Mouse (Mus musculus): Measurements from ENCODE around the gene Rrm2. TPM values are rescaled to one million over a fixed set of nuclear protein-coding genes. Genes with fewer than 3 reads are reported as not detected.
A peak's percentile ranks its signal among the peaks of the same experiment; 100 is the strongest.

The Rrm2 gene
- polyA plus RNA-seq, 1 experiment from 2014 or later: 439 TPM

- DNase-seq (ENCODE audit: low spot score) (no peak), ATAC-seq (ENCODE audit: insufficient number of reproducible peaks, low FRiP score, low TSS enrichment, low read depth) (no peak)
- H3K9me3 ChIP-seq (ENCODE audit: control insufficient read depth, low read length): no peaks in the 10 kb centered on the region
- H3K9ac ChIP-seq (ENCODE audit: low read length): no peak overlapping the region
- WGBS: 88% methylated on average over 6 of the region's 6 CpGs
- no peaks in the 10 kb centered on the region for H3K4me1 ChIP-seq (ENCODE audit: control insufficient read depth, insufficient read depth, low read length)
- no peak overlapping the region for H3K4me3 ChIP-seq (ENCODE audit: low read depth, low read length)
- H3K36me3 ChIP-seq (ENCODE audit: control insufficient read depth, insufficient read depth, low read length): no peaks in the 10 kb centered on the region
- no peak overlapping the region for H3K4me2 ChIP-seq (ENCODE audit: low read depth, severe bottlenecking)
- no peaks in the 10 kb centered on the region for H3K27me3 ChIP-seq (ENCODE audit: control insufficient read depth, insufficient read depth, low read length)
- H3K27ac ChIP-seq (replicated peaks; ENCODE audit: low read depth, low read length): no peak overlapping the region
Observed at GRCm38 (mm10) chr12:24750521-24750920, 42.5 kb downstream of the Rrm2 start.

- no peak overlapping the region for H3K27ac ChIP-seq (replicated peaks; ENCODE audit: low read depth, low read length)
- H3K4me3 ChIP-seq (ENCODE audit: low read depth, low read length): no peak overlapping the region
- H3K9ac ChIP-seq (ENCODE audit: low read length): no peak overlapping the region
- WGBS: 86% methylated on average over 4 of the region's 4 CpGs
- no peaks in the 10 kb centered on the region for H3K27me3 ChIP-seq (ENCODE audit: control insufficient read depth, insufficient read depth, low read length)
- no peaks in the 10 kb centered on the region for H3K4me1 ChIP-seq (ENCODE audit: control insufficient read depth, insufficient read depth, low read length)
- H3K9me3 ChIP-seq (ENCODE audit: control insufficient read depth, low read length): no peaks in the 10 kb centered on the region
- H3K4me2 ChIP-seq (ENCODE audit: low read depth, severe bottlenecking): no peak overlapping the region
- DNase-seq (ENCODE audit: low spot score) (no peak), ATAC-seq (ENCODE audit: insufficient number of reproducible peaks, low FRiP score, low TSS enrichment, low read depth) (no peak)
- no peaks in the 10 kb centered on the region for H3K36me3 ChIP-seq (ENCODE audit: control insufficient read depth, insufficient read depth, low read length)
Observed at GRCm38 (mm10) chr12:24753680-24754079, 45.6 kb downstream of the Rrm2 start.

- no peak for ATAC-seq (ENCODE audit: insufficient number of reproducible peaks, low FRiP score, low TSS enrichment, low read depth)
- no peaks in the 10 kb centered on the region for H3K27me3 ChIP-seq (ENCODE audit: control insufficient read depth, insufficient read depth, low read length)
- no peak overlapping the region for H3K4me2 ChIP-seq (ENCODE audit: low read depth, severe bottlenecking)
- H3K4me1 ChIP-seq (ENCODE audit: control insufficient read depth, insufficient read depth, low read length): no peaks in the 10 kb centered on the region
- 73% methylated on average over 5 of the region's 5 CpGs for WGBS
- H3K9ac ChIP-seq (ENCODE audit: low read length): no peak overlapping the region
- no peak for DNase-seq (ENCODE audit: low spot score)
- H3K4me3 ChIP-seq (ENCODE audit: low read depth, low read length): no peak overlapping the region
- no peaks in the 10 kb centered on the region for H3K9me3 ChIP-seq (ENCODE audit: control insufficient read depth, low read length)
- no peaks in the 10 kb centered on the region for H3K36me3 ChIP-seq (ENCODE audit: control insufficient read depth, insufficient read depth, low read length)
- H3K27ac ChIP-seq (replicated peaks; ENCODE audit: low read depth, low read length): no peak overlapping the region
Observed at GRCm38 (mm10) chr12:24754693-24755092, 46.7 kb downstream of the Rrm2 start.

- H3K27me3 ChIP-seq (ENCODE audit: control insufficient read depth, insufficient read depth, low read length): no peaks in the 10 kb centered on the region
- 89% methylated on average over 9 of the region's 9 CpGs for WGBS
- H3K27ac ChIP-seq (replicated peaks; ENCODE audit: low read depth, low read length): no peak overlapping the region
- H3K4me2 ChIP-seq (ENCODE audit: low read depth, severe bottlenecking): no peak overlapping the region
- no peak overlapping the region for H3K4me3 ChIP-seq (ENCODE audit: low read depth, low read length)
- no peaks in the 10 kb centered on the region for H3K9me3 ChIP-seq (ENCODE audit: control insufficient read depth, low read length)
- H3K4me1 ChIP-seq (ENCODE audit: control insufficient read depth, insufficient read depth, low read length): no peaks in the 10 kb centered on the region
- H3K36me3 ChIP-seq (ENCODE audit: control insufficient read depth, insufficient read depth, low read length): no peaks in the 10 kb centered on the region
- no peak overlapping the region for H3K9ac ChIP-seq (ENCODE audit: low read length)
- ATAC-seq (ENCODE audit: insufficient number of reproducible peaks, low FRiP score, low TSS enrichment, low read depth): no peak
- DNase-seq (ENCODE audit: low spot score): no peak
Observed at GRCm38 (mm10) chr12:24755471-24755870, 47.4 kb downstream of the Rrm2 start.

- Histone ChIP-seq H3K27ac (replicated peaks; ENCODE audit: low read depth, low read length) (no peak overlapping the region), H3K4me3 (ENCODE audit: low read depth, low read length) (no peak overlapping the region), H3K36me3 (ENCODE audit: control insufficient read depth, insufficient read depth, low read length) (no peaks in the 10 kb centered on the region), H3K9me3 (ENCODE audit: control insufficient read depth, low read length) (no peaks in the 10 kb centered on the region), H3K4me2 (ENCODE audit: low read depth, severe bottlenecking) (no peak overlapping the region), H3K4me1 (ENCODE audit: control insufficient read depth, insufficient read depth, low read length) (no peaks in the 10 kb centered on the region), H3K27me3 (ENCODE audit: control insufficient read depth, insufficient read depth, low read length) (no peaks in the 10 kb centered on the region), H3K9ac (ENCODE audit: low read length) (no peak overlapping the region)
- DNase-seq (ENCODE audit: low spot score) (no peak), ATAC-seq (ENCODE audit: insufficient number of reproducible peaks, low FRiP score, low TSS enrichment, low read depth) (no peak)
Observed at GRCm38 (mm10) chr12:24757387-24757786, 49.3 kb downstream of the Rrm2 start.

GRCm38 (mm10) chr12:24758374-24758773 lies 50.3 kb downstream of the Rrm2 start:
- WGBS: 10% methylated on average over 6 of the region's 6 CpGs
- Histone ChIP-seq H3K4me2 (ENCODE audit: low read depth, severe bottlenecking) (no peak overlapping the region), H3K27ac (replicated peaks; ENCODE audit: low read depth, low read length) (no peak overlapping the region), H3K9me3 (ENCODE audit: control insufficient read depth, low read length) (no peaks in the 10 kb centered on the region), H3K9ac (ENCODE audit: low read length) (peak overlapping the region; percentile 3; the same call in 1 of the 2 replicates), H3K4me1 (ENCODE audit: control insufficient read depth, insufficient read depth, low read length) (no peaks in the 10 kb centered on the region), H3K4me3 (ENCODE audit: low read depth, low read length) (no peak overlapping the region), H3K36me3 (ENCODE audit: control insufficient read depth, insufficient read depth, low read length) (no peaks in the 10 kb centered on the region), H3K27me3 (ENCODE audit: control insufficient read depth, insufficient read depth, low read length) (no peaks in the 10 kb centered on the region)
- ATAC-seq (ENCODE audit: insufficient number of reproducible peaks, low FRiP score, low TSS enrichment, low read depth) (no peak), DNase-seq (ENCODE audit: low spot score) (peak; percentile 43)

- no peaks in the 10 kb centered on the region for H3K27me3 ChIP-seq (ENCODE audit: control insufficient read depth, insufficient read depth, low read length)
- WGBS: 1% methylated on average over 3 of the region's 3 CpGs
- no peaks in the 10 kb centered on the region for H3K36me3 ChIP-seq (ENCODE audit: control insufficient read depth, insufficient read depth, low read length)
- no peak overlapping the region for H3K4me2 ChIP-seq (ENCODE audit: low read depth, severe bottlenecking)
- H3K9ac ChIP-seq (ENCODE audit: low read length): no peak overlapping the region
- no peak for ATAC-seq (ENCODE audit: insufficient number of reproducible peaks, low FRiP score, low TSS enrichment, low read depth)
- no peaks in the 10 kb centered on the region for H3K9me3 ChIP-seq (ENCODE audit: control insufficient read depth, low read length)
- DNase-seq (ENCODE audit: low spot score): peak; percentile 44
- H3K4me3 ChIP-seq (ENCODE audit: low read depth, low read length): no peak overlapping the region
- no peaks in the 10 kb centered on the region for H3K4me1 ChIP-seq (ENCODE audit: control insufficient read depth, insufficient read depth, low read length)
- no peak overlapping the region for H3K27ac ChIP-seq (replicated peaks; ENCODE audit: low read depth, low read length)
Observed at GRCm38 (mm10) chr12:24762253-24762652, 54.2 kb downstream of the Rrm2 start.

Other genes with a start within 250 kb of the Rrm2 start
- 31.0 and 31.1 TPM in 2 replicates for gene Taf1b, start 209.9 kb upstream of the Rrm2 start, polyA plus RNA-seq (2014; fragmentation: Nextera tagmentation; extraction: Ambion mirVana)
- 1.5 and 1.6 TPM in 2 replicates for gene Grhl1, start 136.0 kb upstream of the Rrm2 start, polyA plus RNA-seq (2014; fragmentation: Nextera tagmentation; extraction: Ambion mirVana)
- 10.8 and 12.6 TPM in 2 replicates for gene Klf11, start 57.0 kb upstream of the Rrm2 start, polyA plus RNA-seq (2014; fragmentation: Nextera tagmentation; extraction: Ambion mirVana)
- 0.36 and 0.91 TPM in 2 replicates for gene Cys1, start 26.4 kb upstream of the Rrm2 start, polyA plus RNA-seq (2014; fragmentation: Nextera tagmentation; extraction: Ambion mirVana)
- gene Mboat2, start 122.6 kb downstream of the Rrm2 start, polyA plus RNA-seq (2014; fragmentation: Nextera tagmentation; extraction: Ambion mirVana): 51.7 and 56.1 TPM in 2 replicates

Data from limb, embryonic 11.5 days (tissue).